9 mouse cellular contexts compared by ENCODE assay signal in the genomic region with DNA sequence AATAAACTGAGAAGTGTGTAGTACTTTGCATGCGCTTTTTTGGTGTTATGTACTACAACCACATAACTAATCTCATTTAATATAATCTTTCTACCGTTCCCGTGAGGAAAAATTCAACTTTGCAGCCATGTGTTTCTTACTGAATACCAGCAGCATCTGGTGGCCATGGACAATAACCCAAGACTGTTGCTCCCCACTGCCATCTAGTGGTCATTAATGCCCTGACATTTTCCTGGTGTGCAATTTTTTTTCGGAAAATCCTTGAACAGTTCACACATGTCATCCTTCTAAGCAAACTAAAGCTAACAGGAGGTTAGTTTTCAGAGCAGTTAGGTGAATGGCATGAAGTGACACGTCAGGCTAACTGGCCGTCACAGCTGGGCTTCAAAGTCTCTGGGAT.
DNase-seq lines count a peak whose midpoint lies in the region; ATAC-seq and TF ChIP-seq lines count a peak whose summit lies in the region.
"Had no signal": no experiment of that assay in that cellular context is flagged by ENCODE, and none has a peak within 500 bp of the region (broad histone marks: within the 10 kb centered on the region; RNA-seq: fewer than 3 reads in every experiment).

No protein-coding gene starts in this region.

- H3K4me2 ChIP-seq in forebrain, embryonic 11.5 days (ENCODE audit: low read depth, low read length, severe bottlenecking): no peak overlapping the region
- no peak overlapping the region for H3K4me2 ChIP-seq in forebrain, embryonic 15.5 days (replicated peaks)
- H3K4me2 ChIP-seq: hindbrain, embryonic 15.5 days had no signal

- DNase-seq in forebrain, embryonic 11.5 days (ENCODE audit: low spot score): peak; percentile 58
- DNase-seq in lung, adult 2 months: no peak
- no peak for DNase-seq in lung, adult 18-20 months
- DNase-seq in adipocyte (ENCODE audit: low spot score): peak; percentile 52
- no peak for DNase-seq in T-cell, adult 2 months (ENCODE audit: low spot score)
- no peak for DNase-seq in urinary bladder, adult 18-20 months (ENCODE audit: low spot score in 2 of 2)

- H3K4me3 ChIP-seq in forebrain, embryonic 11.5 days (ENCODE audit: low read depth, low read length): no peak overlapping the region
- H3K4me3 ChIP-seq in forebrain, embryonic 15.5 days: no peak overlapping the region
- H3K4me3 ChIP-seq in lung, adult 2 months (replicated peaks; ENCODE audit: extremely low read depth, low read depth, low read length): no peak overlapping the region
- H3K4me3 ChIP-seq: hindbrain, embryonic 15.5 days had no signal

- TF ChIP-seq CTCF in lung, adult 2 months (IDR thresholded peaks at IDR 0.05; ENCODE audit: insufficient read depth, low read length): peak; percentile 22; the same call in 1 of the 2 replicates

- H3K27me3 ChIP-seq in forebrain, embryonic 11.5 days (ENCODE audit: control insufficient read depth, insufficient read depth, low read length): no peaks in the 10 kb centered on the region
- no peaks in the 10 kb centered on the region for H3K27me3 ChIP-seq in forebrain, embryonic 15.5 days
- H3K27me3 ChIP-seq: hindbrain, embryonic 15.5 days had no signal

- no peak overlapping the region for H3K27ac ChIP-seq in forebrain, embryonic 11.5 days (ENCODE audit: low read depth, low read length)
- no peak overlapping the region for H3K27ac ChIP-seq in forebrain, embryonic 15.5 days (replicated peaks)
- H3K27ac ChIP-seq: hindbrain, embryonic 15.5 days had no signal

- no peak for TF ChIP-seq POLR2A in lung, adult 2 months (IDR thresholded peaks at IDR 0.05; ENCODE audit: borderline replicate concordance, extremely low read depth, low read depth, low read length)

- 63% methylated on average over 6 of the region's 6 CpGs for WGBS in forebrain, embryonic 11.5 days
- 58% methylated on average over 6 of the region's 6 CpGs for WGBS in forebrain, embryonic 15.5 days
- 42% methylated on average over 6 of the region's 6 CpGs for WGBS in lung, adult 2 months

- no peak overlapping the region for H3K9ac ChIP-seq in forebrain, embryonic 11.5 days (ENCODE audit: low read length)
- no peak overlapping the region for H3K9ac ChIP-seq in forebrain, embryonic 15.5 days (replicated peaks)
- H3K9ac ChIP-seq: hindbrain, embryonic 15.5 days had no signal

- ATAC-seq in forebrain, embryonic 11.5 days (replicated peaks; ENCODE audit: low FRiP score): 0 out of 2 replicates have a peak, but pooled peaks have one; percentile 36
- ATAC-seq in forebrain, embryonic 15.5 days (replicated peaks): no peak
- peak; percentile 68 for ATAC-seq in granulocyte monocyte progenitor cell, adult 5-6 weeks (replicated peaks; ENCODE audit: poor library complexity, severe bottlenecking)

- no peaks in the 10 kb centered on the region for H3K9me3 ChIP-seq in forebrain, embryonic 11.5 days (ENCODE audit: control insufficient read depth, low read length)
- H3K9me3 ChIP-seq in forebrain, embryonic 15.5 days: no peaks in the 10 kb centered on the region
- H3K9me3 ChIP-seq: hindbrain, embryonic 15.5 days had no signal

- H3K36me3 ChIP-seq in forebrain, embryonic 11.5 days (ENCODE audit: control insufficient read depth, insufficient read depth, low read length): no peaks in the 10 kb centered on the region
- H3K36me3 ChIP-seq in forebrain, embryonic 15.5 days: no peaks in the 10 kb centered on the region
- H3K36me3 ChIP-seq: hindbrain, embryonic 15.5 days had no signal

- H3K4me1 ChIP-seq in forebrain, embryonic 11.5 days (replicated peaks; ENCODE audit: control insufficient read depth, insufficient read depth, low read length): no peaks in the 10 kb centered on the region
- H3K4me1 ChIP-seq in forebrain, embryonic 15.5 days: no peaks in the 10 kb centered on the region
- no peaks in the 10 kb centered on the region for H3K4me1 ChIP-seq in lung, adult 2 months (ENCODE audit: control insufficient read depth, insufficient read depth, low read length)
- H3K4me1 ChIP-seq: hindbrain, embryonic 15.5 days had no signal

Comparison
In these comparisons a context has a peak if more than half of its experiments do, and no peak if none do; other contexts are left out.
1. DNase-seq: peak in forebrain, embryonic 11.5 days (single experiment) and adipocyte (single experiment); none in lung, adult 2 months (single experiment), lung, adult 18-20 months (0 of 2), T-cell, adult 2 months (single experiment) and urinary bladder, adult 18-20 months (0 of 2).